In genomic region chr10:79994397-79995115, GRCm38 (mm10) we compare ENCODE assay signal across 8 mouse cellular contexts. TPM values are rescaled to one million over a fixed set of nuclear protein-coding genes. Genes with fewer than 3 reads are reported as not detected.
DNase-seq lines count a peak whose midpoint lies in the region; ATAC-seq and TF ChIP-seq lines count a peak whose summit lies in the region.

No protein-coding gene starts in this region.

- H3K4me3 ChIP-seq in intestine, embryonic 15.5 days (replicated peaks): no peak overlapping the region
- no peak overlapping the region for H3K4me3 ChIP-seq in intestine, postnatal 0 days (ENCODE audit: low read depth, low read length)
- peak overlapping the region; percentile 3 to 17 for H3K4me3 ChIP-seq in MEL (ENCODE audit: control insufficient read depth in 1 of 2, insufficient read depth in 1 of 2, low read depth in 2 of 2, low read length in 2 of 2)
- H3K4me3 ChIP-seq in hindbrain, embryonic 13.5 days: no peak overlapping the region

- no peak overlapping the region for H3K9ac ChIP-seq in intestine, embryonic 15.5 days
- no peak overlapping the region for H3K9ac ChIP-seq in intestine, postnatal 0 days (ENCODE audit: low read depth, low read length)
- peak overlapping the region; percentile 66 for H3K9ac ChIP-seq in MEL (ENCODE audit: control insufficient read depth, low read depth, low read length, poor library complexity, severe bottlenecking)
- H3K9ac ChIP-seq in hindbrain, embryonic 13.5 days: no peak overlapping the region

- WGBS in intestine, embryonic 15.5 days: 82% methylated on average over 16 of the region's 16 CpGs
- WGBS in intestine, postnatal 0 days: 65% methylated on average over 16 of the region's 16 CpGs
- 89% methylated on average over 16 of the region's 16 CpGs for WGBS in hindbrain, embryonic 13.5 days

- H3K4me1 ChIP-seq in intestine, embryonic 15.5 days (replicated peaks): peaks cover 31% of the 10 kb centered on the region
- H3K4me1 ChIP-seq in intestine, postnatal 0 days (replicated peaks; ENCODE audit: control insufficient read depth, insufficient read depth, low read length): no peaks in the 10 kb centered on the region
- H3K4me1 ChIP-seq in MEL (ENCODE audit: control insufficient read depth in 1 of 2, insufficient read depth in 2 of 2, low read length in 2 of 2): peaks cover 14 to 26% of the 10 kb centered on the region in 2 experiments
- peaks cover 25% of the 10 kb centered on the region for H3K4me1 ChIP-seq in hindbrain, embryonic 13.5 days (replicated peaks)

- no peaks in the 10 kb centered on the region for H3K9me3 ChIP-seq in intestine, embryonic 15.5 days
- H3K9me3 ChIP-seq in intestine, postnatal 0 days (ENCODE audit: control insufficient read depth): no peaks in the 10 kb centered on the region
- no peaks in the 10 kb centered on the region for H3K9me3 ChIP-seq in MEL (replicated peaks; ENCODE audit: insufficient read depth, low read length)
- H3K9me3 ChIP-seq in hindbrain, embryonic 13.5 days: 0 out of 2 replicates have a peak, but pooled peaks cover 9% of the 10 kb centered on the region

- peaks cover 39% of the 10 kb centered on the region for H3K36me3 ChIP-seq in intestine, embryonic 15.5 days
- H3K36me3 ChIP-seq in intestine, postnatal 0 days (ENCODE audit: control insufficient read depth, insufficient read depth): peaks cover 28% of the 10 kb centered on the region
- H3K36me3 ChIP-seq in MEL (ENCODE audit: control insufficient read depth in 1 of 2, insufficient read depth in 2 of 2, low read length in 2 of 2): peaks cover 0 to 17% of the 10 kb centered on the region in 2 experiments; a peak in 2 of 4 replicates
- peaks cover 2% of the 10 kb centered on the region; the same call in 1 of the 2 replicates for H3K36me3 ChIP-seq in hindbrain, embryonic 13.5 days

- TF ChIP-seq EP300 in MEL (IDR thresholded peaks at IDR 0.05; ENCODE audit: low read depth in 1 of 2, low read length in 2 of 2): peak; percentile 44 to 48; a peak in 2 of 4 replicates

- TF ChIP-seq CTCF in intestine, postnatal 0 days (IDR thresholded peaks at IDR 0.05; ENCODE audit: low read depth): no peak
- no peak for TF ChIP-seq CTCF in MEL (IDR thresholded peaks at IDR 0.05 in 2 of 3, conservative IDR thresholded peaks at IDR 0.05 in 1 of 3; ENCODE audit: control insufficient read depth in 1 of 3, insufficient read depth in 1 of 3, low read depth in 2 of 3, low read length in 3 of 3, poor library complexity in 1 of 3, severe bottlenecking in 1 of 3)

- H3K27me3 ChIP-seq in intestine, embryonic 15.5 days (replicated peaks): 0 out of 2 replicates have a peak, but pooled peaks cover 2% of the 10 kb centered on the region
- H3K27me3 ChIP-seq in intestine, postnatal 0 days (replicated peaks; ENCODE audit: control insufficient read depth, insufficient read depth, low read length): no peaks in the 10 kb centered on the region
- H3K27me3 ChIP-seq in MEL (ENCODE audit: control insufficient read depth in 1 of 2, insufficient read depth in 2 of 2, low read length in 2 of 2): no peaks in the 10 kb centered on the region
- H3K27me3 ChIP-seq in hindbrain, embryonic 13.5 days: peaks cover 40% of the 10 kb centered on the region

- H3K4me2 ChIP-seq in intestine, embryonic 15.5 days (replicated peaks): no peak overlapping the region
- no peak overlapping the region for H3K4me2 ChIP-seq in intestine, postnatal 0 days (replicated peaks; ENCODE audit: low read depth)
- no peak overlapping the region for H3K4me2 ChIP-seq in hindbrain, embryonic 13.5 days

- peaks cover 5% of the 10 kb centered on the region; the same call in 1 of the 2 replicates for H3K79me2 ChIP-seq in MEL (ENCODE audit: control insufficient read depth, insufficient read depth, low read length, poor library complexity)

- DNase-seq in MEL (ENCODE audit: low read depth, low spot score): peak; percentile 76
- peak; percentile 54 for DNase-seq in heart, postnatal 4 days
- no peak for DNase-seq in neural tube, embryonic 10.5 days (ENCODE audit: extremely low spot score, low spot score)

- peak in 1 of 2 experiments; percentile 29; a peak in 1 of 4 replicates for TF ChIP-seq POLR2A in MEL (IDR thresholded peaks at IDR 0.05; ENCODE audit: control insufficient read depth in 1 of 2, insufficient read depth in 1 of 2, low read depth in 1 of 2, low read length in 2 of 2, poor library complexity in 1 of 2)

- ATAC-seq in intestine, embryonic 15.5 days: no peak
- no peak for ATAC-seq in intestine, postnatal 0 days
- ATAC-seq in megakaryocyte progenitor cell, adult 5-6 weeks (replicated peaks; ENCODE audit: poor library complexity): peak; percentile 43
- ATAC-seq in inflammation-experienced regulatory T-cells, adult 6 months: no peak
- ATAC-seq in hindbrain, embryonic 13.5 days (ENCODE audit: low FRiP score): no peak

- TF ChIP-seq RAD21 in MEL (IDR thresholded peaks at IDR 0.05; ENCODE audit: low read depth, low read length): no peak

- 0 out of 2 replicates have a peak overlapping the region, but pooled peaks have one; percentile 48 for H3K27ac ChIP-seq in intestine, embryonic 15.5 days
- H3K27ac ChIP-seq in intestine, postnatal 0 days (ENCODE audit: low read depth, low read length): no peak overlapping the region
- H3K27ac ChIP-seq in MEL (ENCODE audit: control insufficient read depth, low read depth, low read length): peak overlapping the region; percentile 93
- H3K27ac ChIP-seq in hindbrain, embryonic 13.5 days: no peak overlapping the region

RNA-seq across cellular contexts. Expression of gene Abca7, which starts 1.7 kb away (rescaled TPM):
- polyA plus RNA-seq in intestine, embryonic 15.5 days (2015; fragmentation: Nextera tagmentation; extraction: Ambion mirVana): 3.0 and 3.7 TPM in 2 replicates
- 2.2 and 2.5 TPM in 2 replicates for polyA plus RNA-seq in intestine, postnatal 0 days (2015; fragmentation: Nextera tagmentation; extraction: Ambion mirVana)
- 7.4 and 7.7 TPM in 2 replicates for total RNA-seq in MEL (2012; rRNA removed)
- polyA plus RNA-seq in MEL (2012; ENCODE audit: insufficient read depth in 1 of 2, insufficient read length in 2 of 2, low read depth in 1 of 2, low replicate concordance in 2 of 2, missing spikeins in 1 of 2): 10 to 100 TPM in 1 of 2 experiments, not detected in 1; 16.8 TPM
- 1 to 10 TPM; 6.9 to 8.1 TPM for total RNA-seq in heart, postnatal 4 days (2021)
- total RNA-seq in megakaryocyte progenitor cell, adult 5-6 weeks (2015): 15.4 and 15.8 TPM in 2 replicates
- 17.0 and 17.5 TPM in 2 replicates for total RNA-seq in megakaryocyte progenitor cell, adult 5-6 weeks (2017)
- polyA plus RNA-seq in inflammation-experienced regulatory T-cells, adult 6 months (2017; shearing (Covaris generic)): 10 to 100 TPM; 10.7 to 14.2 (median 13.3) TPM
- 5.2 and 6.1 TPM in 2 replicates for polyA plus RNA-seq in hindbrain, embryonic 13.5 days (2015; fragmentation: Nextera tagmentation; extraction: Ambion mirVana)

RNA-seq across cellular contexts. Expression of gene Cnn2, which starts 6.2 kb away (rescaled TPM):
- 239 and 242 TPM in 2 replicates for polyA plus RNA-seq in intestine, embryonic 15.5 days (2015; fragmentation: Nextera tagmentation; extraction: Ambion mirVana)
- polyA plus RNA-seq in intestine, postnatal 0 days (2015; fragmentation: Nextera tagmentation; extraction: Ambion mirVana): 109 and 117 TPM in 2 replicates
- 8.7 and 9.1 TPM in 2 replicates for total RNA-seq in MEL (2012; rRNA removed)
- polyA plus RNA-seq in MEL (2012; ENCODE audit: insufficient read depth in 1 of 2, insufficient read length in 2 of 2, low read depth in 1 of 2, low replicate concordance in 2 of 2, missing spikeins in 1 of 2): 10 to 100 TPM in 1 of 2 experiments, not detected in 1; 25.3 TPM
- total RNA-seq in heart, postnatal 4 days (2021): 100 to 1,000 TPM; 109 to 113 TPM
- 50.5 and 52.8 TPM in 2 replicates for total RNA-seq in megakaryocyte progenitor cell, adult 5-6 weeks (2015)
- total RNA-seq in megakaryocyte progenitor cell, adult 5-6 weeks (2017): 73.3 and 84.1 TPM in 2 replicates
- polyA plus RNA-seq in inflammation-experienced regulatory T-cells, adult 6 months (2017; shearing (Covaris generic)): 100 to 1,000 TPM; 672 to 989 (median 979) TPM
- polyA plus RNA-seq in hindbrain, embryonic 13.5 days (2015; fragmentation: Nextera tagmentation; extraction: Ambion mirVana): 43.7 and 53.1 TPM in 2 replicates

RNA-seq across cellular contexts. Expression of gene Tmem259, which starts 10.4 kb away (rescaled TPM):
- polyA plus RNA-seq in intestine, embryonic 15.5 days (2015; fragmentation: Nextera tagmentation; extraction: Ambion mirVana): 18.1 and 19.6 TPM in 2 replicates
- polyA plus RNA-seq in intestine, postnatal 0 days (2015; fragmentation: Nextera tagmentation; extraction: Ambion mirVana): 24.7 and 25.3 TPM in 2 replicates
- 58.2 and 62.0 TPM in 2 replicates for total RNA-seq in MEL (2012; rRNA removed)
- polyA plus RNA-seq in MEL (2012; ENCODE audit: insufficient read depth in 1 of 2, insufficient read length in 2 of 2, low read depth in 1 of 2, low replicate concordance in 2 of 2, missing spikeins in 1 of 2): 100 to 1,000 TPM in 1 of 2 experiments, not detected in 1; 150 TPM
- 100 to 1,000 TPM; 117 to 120 TPM for total RNA-seq in heart, postnatal 4 days (2021)
- total RNA-seq in megakaryocyte progenitor cell, adult 5-6 weeks (2015): 38.9 and 44.2 TPM in 2 replicates
- 44.6 and 54.8 TPM in 2 replicates for total RNA-seq in megakaryocyte progenitor cell, adult 5-6 weeks (2017)
- 1 to 10 TPM; 2.0 to 2.5 (median 2.0) TPM for polyA plus RNA-seq in inflammation-experienced regulatory T-cells, adult 6 months (2017; shearing (Covaris generic))
- polyA plus RNA-seq in hindbrain, embryonic 13.5 days (2015; fragmentation: Nextera tagmentation; extraction: Ambion mirVana): 16.0 and 16.3 TPM in 2 replicates

RNA-seq across cellular contexts. Expression of gene Arhgap45, which starts 21.9 kb away (rescaled TPM):
- polyA plus RNA-seq in intestine, embryonic 15.5 days (2015; fragmentation: Nextera tagmentation; extraction: Ambion mirVana): 6.3 and 6.5 TPM in 2 replicates
- 1.2 and 1.3 TPM in 2 replicates for polyA plus RNA-seq in intestine, postnatal 0 days (2015; fragmentation: Nextera tagmentation; extraction: Ambion mirVana)
- 25.2 and 26.2 TPM in 2 replicates for total RNA-seq in MEL (2012; rRNA removed)
- 10 to 100 TPM in 1 of 2 experiments, not detected in 1; 53.6 TPM for polyA plus RNA-seq in MEL (2012; ENCODE audit: insufficient read depth in 1 of 2, insufficient read length in 2 of 2, low read depth in 1 of 2, low replicate concordance in 2 of 2, missing spikeins in 1 of 2)
- total RNA-seq in heart, postnatal 4 days (2021): 1 to 10 TPM; 4.0 to 4.1 TPM
- 64.1 and 69.0 TPM in 2 replicates for total RNA-seq in megakaryocyte progenitor cell, adult 5-6 weeks (2015)
- 112 and 121 TPM in 2 replicates for total RNA-seq in megakaryocyte progenitor cell, adult 5-6 weeks (2017)
- polyA plus RNA-seq in inflammation-experienced regulatory T-cells, adult 6 months (2017; shearing (Covaris generic)): 100 to 1,000 TPM; 242 to 254 (median 251) TPM
- polyA plus RNA-seq in hindbrain, embryonic 13.5 days (2015; fragmentation: Nextera tagmentation; extraction: Ambion mirVana): 2.5 and 2.8 TPM in 2 replicates

RNA-seq across cellular contexts. Expression of gene Grin3b, which starts 24.0 kb away (rescaled TPM):
- polyA plus RNA-seq in intestine, embryonic 15.5 days (2015; fragmentation: Nextera tagmentation; extraction: Ambion mirVana): 0.11 TPM in 2 replicates
- polyA plus RNA-seq in intestine, postnatal 0 days (2015; fragmentation: Nextera tagmentation; extraction: Ambion mirVana): 0.08 and 0.17 TPM in 2 replicates
- 0.16 and 0.42 TPM in 2 replicates for total RNA-seq in MEL (2012; rRNA removed)
- polyA plus RNA-seq in MEL (2012; ENCODE audit: insufficient read depth in 1 of 2, insufficient read length in 2 of 2, low read depth in 1 of 2, low replicate concordance in 2 of 2, missing spikeins in 1 of 2): 1 to 10 TPM in 1 of 2 experiments, not detected in 1; 1.1 TPM
- under 1 TPM in 1 of 2 experiments, not detected in 1; 0.21 TPM for total RNA-seq in heart, postnatal 4 days (2021)
- total RNA-seq in megakaryocyte progenitor cell, adult 5-6 weeks (2015): not detected in 2 replicates
- not detected in 2 replicates for total RNA-seq in megakaryocyte progenitor cell, adult 5-6 weeks (2017)
- polyA plus RNA-seq in inflammation-experienced regulatory T-cells, adult 6 months (2017; shearing (Covaris generic)): under 1 TPM in 2 of 3 experiments, not detected in 1; 0.16 to 0.20 TPM
- 0.61 and 0.65 TPM in 2 replicates for polyA plus RNA-seq in hindbrain, embryonic 13.5 days (2015; fragmentation: Nextera tagmentation; extraction: Ambion mirVana)

Comparison
In these comparisons a context has a peak if more than half of its experiments do, and no peak if none do; other contexts are left out.
1. H3K27ac ChIP-seq: peak in intestine, embryonic 15.5 days (single experiment) and MEL (single experiment); none in intestine, postnatal 0 days (single experiment) and hindbrain, embryonic 13.5 days (single experiment).
2. H3K4me3 ChIP-seq: peak in MEL (2 of 2); none in intestine, embryonic 15.5 days (single experiment), intestine, postnatal 0 days (single experiment) and hindbrain, embryonic 13.5 days (single experiment).